Mouse (Mus musculus) hindbrain, embryonic 13.5 days (tissue): ENCODE results near the gene Il1r1. TPM values are rescaled to one million over a fixed set of nuclear protein-coding genes. Genes with fewer than 3 reads are reported as not detected.

Source experiments
- ATAC-seq: fragments of 200-750 bp; cut with Nextera tagmentation; 2 replicates; pipeline ENCODE4 v1.8.0; 2017; ENCODE audit warnings: moderate TSS enrichment; ENCODE audit not compliant: low FRiP score
- H3K27ac ChIP-seq: fragments of 300-500 bp; sonication (generic); 2 replicates; pipeline ENCODE4 v1.5.1; 2015; ENCODE audit warnings: inconsistent platforms, mild to moderate bottlenecking, moderate library complexity
- H3K27me3 ChIP-seq: fragments of 300-500 bp; sonication (generic); 2 replicates; pipeline ENCODE4 v1.6.1; 2015; ENCODE audit warnings: mild to moderate bottlenecking, inconsistent platforms
- H3K36me3 ChIP-seq: fragments of 300-500 bp; sonication (generic); 2 replicates; pipeline ENCODE4 v1.6.1; 2015; ENCODE audit warnings: mild to moderate bottlenecking, inconsistent platforms
- H3K4me1 ChIP-seq: fragments of 300-500 bp; sonication (generic); replicated peaks from 2 replicates; pipeline ENCODE4 v1.6.1; 2015; ENCODE audit warnings: inconsistent platforms
- H3K4me2 ChIP-seq: fragments of 300-500 bp; sonication (generic); 2 replicates; pipeline ENCODE4 v1.6.1; 2015; ENCODE audit warnings: inconsistent platforms, mild to moderate bottlenecking, moderate library complexity
- H3K4me3 ChIP-seq: fragments of 300-500 bp; sonication (generic); 2 replicates; pipeline ENCODE4 v1.5.1; 2015; ENCODE audit warnings: mild to moderate bottlenecking, inconsistent platforms
- H3K9ac ChIP-seq: fragments of 300-500 bp; sonication (generic); 2 replicates; pipeline ENCODE4 v1.6.1; 2015; ENCODE audit warnings: mild to moderate bottlenecking, inconsistent platforms
- H3K9me3 ChIP-seq: fragments of 300-500 bp; sonication (generic); 2 replicates; pipeline ENCODE4 v1.6.1; 2016; ENCODE audit warnings: inconsistent platforms
- WGBS: fragments of 180-500 bp; shearing (Covaris S2); methylation state at CpG from one replicate; pipeline ENCODE4 v1.1.7; 2015; 5-methylcytosine and 5-hydroxymethylcytosine counted together
- polyA plus RNA-seq: library from polyadenylated mRNA; unstranded; fragments of >200 nt; fragmentation: Nextera tagmentation; extraction: Ambion mirVana; gene quantifications from 2 replicates; pipeline ENCODE4 v1.2.1, GENCODE M21; 2015

Il1r1 gene
- polyA plus RNA-seq, 1 experiment from 2014 or later, result 0.74 TPM

DNA sequence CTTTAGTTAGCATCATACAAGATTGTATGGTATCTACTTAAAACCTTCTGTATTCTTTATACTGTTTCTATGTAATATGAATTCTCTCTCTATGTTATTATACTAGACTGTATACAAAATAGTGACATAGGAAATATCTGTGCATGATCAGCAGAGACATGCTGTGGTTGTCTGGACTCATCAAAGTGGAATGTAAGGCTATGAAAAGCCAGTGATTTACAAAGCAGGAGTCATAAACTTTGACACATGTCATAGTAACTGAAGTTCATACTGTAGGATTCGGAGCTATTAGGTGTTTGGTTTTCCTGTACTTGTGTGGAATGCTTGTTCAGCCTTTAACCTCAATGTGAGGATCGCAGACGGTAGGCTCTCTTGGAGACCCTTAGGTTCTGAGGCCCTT lies 8.7 kb downstream of the Il1r1 start:
- WGBS, result 82% methylated on average over 3 of the region's 3 CpGs

DNA sequence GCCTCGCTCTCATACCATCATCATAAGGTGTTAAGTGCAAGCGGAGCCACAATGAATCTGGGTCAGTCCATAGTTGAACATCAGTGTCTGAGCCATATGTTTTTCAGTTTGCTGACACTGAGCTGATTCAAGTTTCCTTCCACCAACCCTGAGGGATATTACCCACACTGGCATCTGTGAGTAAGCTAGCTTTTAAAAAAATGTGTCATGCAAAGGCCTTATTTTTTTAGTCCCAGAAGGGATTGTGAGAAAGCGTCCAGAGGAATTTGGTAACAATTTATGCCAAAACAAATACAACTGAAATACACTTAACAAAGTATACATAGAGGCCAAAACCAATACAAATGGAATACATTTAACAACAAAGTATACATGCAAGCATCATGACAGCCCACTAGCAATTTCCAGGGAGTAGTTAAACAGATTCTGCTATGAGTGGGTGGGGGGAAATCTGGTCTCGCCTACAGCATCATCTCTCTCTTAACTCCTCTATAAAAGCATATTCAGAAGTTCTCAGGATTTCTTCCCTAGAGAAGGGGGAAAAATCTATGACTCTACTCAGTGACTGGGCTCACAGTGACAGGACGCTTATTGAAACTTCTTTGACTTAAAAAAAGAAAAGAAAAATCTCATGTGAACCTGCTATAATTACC lies 10.8 kb downstream of the Il1r1 start:
- 94% methylated on average over 5 of the region's 5 CpGs for WGBS

More for the DNA sequence above, 8.7 kb downstream of the Il1r1 start:
- peaks cover 4% of the 10 kb centered on the region; the same call in 1 of the 2 replicates for H3K4me1 ChIP-seq
- H3K9ac ChIP-seq, result no peak overlapping the region
- H3K4me3 ChIP-seq, result no peak overlapping the region
- no peaks in the 10 kb centered on the region for H3K9me3 ChIP-seq
- ATAC-seq, result no peak
- no peaks in the 10 kb centered on the region for H3K36me3 ChIP-seq
- no peak overlapping the region for H3K27ac ChIP-seq
- no peaks in the 10 kb centered on the region for H3K27me3 ChIP-seq
- no peak overlapping the region for H3K4me2 ChIP-seq

DNA sequence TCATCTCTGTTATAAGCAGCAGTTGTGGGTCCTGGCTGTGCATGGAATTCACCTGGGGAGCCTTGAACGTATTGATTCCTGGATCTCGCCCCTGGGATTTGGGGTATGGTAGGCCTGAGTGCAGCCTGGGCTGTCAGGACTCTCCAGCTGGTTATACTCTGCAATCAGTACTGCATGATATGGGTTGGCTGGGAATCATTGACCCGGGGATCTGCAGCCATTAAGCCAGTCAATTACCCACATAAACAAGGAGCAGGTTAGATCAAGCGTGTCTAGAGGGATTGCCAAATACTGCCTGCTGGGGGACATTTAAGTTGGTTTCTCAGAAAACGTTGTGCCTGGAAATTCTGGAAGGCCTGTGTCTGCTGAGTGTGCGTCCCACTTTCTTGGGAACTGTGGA lies 11.8 kb downstream of the Il1r1 start:
- no peak overlapping the region for H3K27ac ChIP-seq
- H3K4me3 ChIP-seq, result no peak overlapping the region
- H3K9ac ChIP-seq, result no peak overlapping the region
- H3K9me3 ChIP-seq, result no peaks in the 10 kb centered on the region
- H3K4me2 ChIP-seq, result no peak overlapping the region
- no peaks in the 10 kb centered on the region for H3K36me3 ChIP-seq
- 65% methylated on average over 6 of the region's 6 CpGs for WGBS
- H3K4me1 ChIP-seq, result peaks cover 4% of the 10 kb centered on the region; the same call in 1 of the 2 replicates
- no peak for ATAC-seq
- no peaks in the 10 kb centered on the region for H3K27me3 ChIP-seq

More for the DNA sequence above, 10.8 kb downstream of the Il1r1 start:
- Histone ChIP-seq H3K9me3 (no peaks in the 10 kb centered on the region), H3K4me3 (no peak overlapping the region), H3K27ac (no peak overlapping the region), H3K4me2 (no peak overlapping the region), H3K9ac (no peak overlapping the region), H3K27me3 (no peaks in the 10 kb centered on the region), H3K36me3 (no peaks in the 10 kb centered on the region), H3K4me1 (peaks cover 4% of the 10 kb centered on the region; the same call in 1 of the 2 replicates)
- ATAC-seq, result no peak

DNA sequence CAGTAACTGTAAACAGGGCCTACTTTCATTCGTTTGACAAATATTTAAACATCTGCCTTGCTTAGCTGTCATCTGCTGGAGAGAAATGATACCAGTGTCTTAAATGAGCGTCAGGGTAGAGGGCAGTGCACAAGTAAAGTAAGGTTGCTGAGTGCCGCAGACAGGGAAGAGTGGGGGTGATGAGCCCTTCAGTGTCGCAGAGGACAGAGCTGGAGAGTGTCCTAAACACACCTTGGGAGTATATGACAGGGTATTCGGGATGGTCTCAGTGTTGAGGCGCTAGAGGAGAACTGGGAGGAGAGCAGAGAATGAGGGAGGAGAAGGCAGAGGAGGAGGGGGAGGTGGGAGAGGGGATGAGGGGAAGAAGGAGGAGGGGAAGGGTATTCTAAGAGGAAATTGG lies 12.2 kb downstream of the Il1r1 start:
- ATAC-seq, result no peak
- no peaks in the 10 kb centered on the region for H3K36me3 ChIP-seq
- no peak overlapping the region for H3K9ac ChIP-seq
- H3K4me1 ChIP-seq, result peaks cover 4% of the 10 kb centered on the region; the same call in 1 of the 2 replicates
- WGBS, result 77% methylated on average over 6 of the region's 6 CpGs
- no peak overlapping the region for H3K4me2 ChIP-seq
- H3K27ac ChIP-seq, result no peak overlapping the region
- H3K27me3 ChIP-seq, result no peaks in the 10 kb centered on the region
- H3K4me3 ChIP-seq, result no peak overlapping the region
- no peaks in the 10 kb centered on the region for H3K9me3 ChIP-seq

DNA sequence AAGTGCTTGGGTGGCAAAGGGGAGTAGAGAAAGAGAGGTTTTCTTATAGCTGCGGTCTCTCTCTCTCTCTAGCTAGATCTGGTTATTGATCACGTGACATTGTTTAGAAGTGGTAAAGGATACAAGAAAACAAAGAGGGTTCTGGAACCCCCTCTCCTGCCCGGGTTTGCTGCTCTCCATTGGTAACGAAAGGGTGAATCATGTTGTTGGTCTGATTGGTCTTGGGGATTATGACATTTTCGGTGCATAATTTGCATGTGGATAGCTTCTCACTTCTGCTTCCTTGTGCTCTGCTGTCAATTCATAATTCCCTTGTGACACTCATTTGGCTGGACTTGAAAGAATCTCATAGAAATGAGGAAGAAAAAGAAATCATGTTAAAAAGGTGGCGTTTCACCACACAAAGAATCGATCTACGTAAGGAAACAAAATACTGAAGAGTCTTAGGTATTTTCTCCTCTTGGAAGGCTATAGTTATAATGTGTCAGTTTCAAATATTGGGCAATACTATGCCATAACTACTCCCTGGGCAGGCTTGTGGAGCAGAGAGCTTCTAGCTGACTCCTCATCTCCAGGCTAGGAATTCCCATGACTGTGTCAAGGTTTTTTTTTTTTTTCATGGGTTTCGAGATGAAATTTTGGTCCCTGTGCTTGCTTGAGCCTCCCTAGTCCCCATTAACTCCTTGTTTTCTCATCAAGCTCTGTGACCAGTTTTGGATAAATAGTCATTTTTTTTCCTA lies 15.6 kb downstream of the Il1r1 start:
- Histone ChIP-seq H3K4me3 (no peak overlapping the region), H3K4me2 (no peak overlapping the region), H3K27me3 (no peaks in the 10 kb centered on the region), H3K36me3 (no peaks in the 10 kb centered on the region), H3K27ac (no peak overlapping the region), H3K9me3 (no peaks in the 10 kb centered on the region), H3K4me1 (no peaks in the 10 kb centered on the region; the same call in 1 of the 2 replicates), H3K9ac (no peak overlapping the region)
- WGBS, result 85% methylated on average over 9 of the region's 9 CpGs
- no peak for ATAC-seq

DNA sequence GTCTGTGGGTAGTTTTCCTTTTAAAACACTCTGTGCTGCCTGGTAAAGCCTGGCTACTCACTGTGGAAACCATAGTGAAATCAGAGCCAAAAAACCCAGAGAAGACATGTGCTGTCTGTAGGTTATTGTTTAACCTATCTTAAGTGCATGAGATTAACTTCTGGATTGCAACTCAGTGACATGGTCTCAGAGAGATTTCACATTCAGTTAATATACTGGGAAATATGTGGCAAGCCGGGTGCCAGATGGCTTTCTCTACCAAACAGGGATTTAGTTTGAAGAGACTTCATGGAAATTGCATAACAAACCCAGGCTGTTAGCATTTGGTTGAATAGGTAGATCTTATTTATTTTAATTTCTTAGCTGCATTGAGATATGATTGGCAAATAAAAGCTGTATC lies 17.8 kb downstream of the Il1r1 start:
- Histone ChIP-seq H3K27me3 (no peaks in the 10 kb centered on the region), H3K4me2 (no peak overlapping the region), H3K4me1 (no peaks in the 10 kb centered on the region), H3K4me3 (no peak overlapping the region), H3K27ac (no peak overlapping the region), H3K9me3 (no peaks in the 10 kb centered on the region), H3K9ac (no peak overlapping the region), H3K36me3 (no peaks in the 10 kb centered on the region)
- 93% methylated on average over 1 of the region's 1 CpGs for WGBS
- ATAC-seq, result no peak

DNA sequence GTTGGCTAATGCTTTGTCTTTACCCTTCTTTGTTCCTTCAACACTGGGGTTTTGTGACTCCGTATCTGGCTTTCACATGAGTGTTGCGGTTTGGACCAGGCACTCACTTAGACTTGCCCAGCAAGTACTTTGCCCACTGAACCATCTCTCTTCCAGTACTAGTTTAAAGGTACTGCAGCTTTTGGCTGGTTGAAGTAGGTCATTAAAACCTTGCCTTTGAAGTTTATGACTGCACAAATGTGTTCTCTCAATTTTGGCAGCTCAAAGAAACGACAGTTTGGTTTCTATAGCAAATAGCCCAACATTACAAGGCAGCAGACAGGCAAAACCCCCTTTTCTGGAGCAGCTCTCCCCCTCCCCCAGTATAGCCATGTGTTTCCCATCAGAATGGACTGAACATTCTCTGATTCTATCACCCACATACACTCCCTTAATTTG lies 18.7 kb downstream of the Il1r1 start:
- no peak for ATAC-seq
- H3K4me2 ChIP-seq, result no peak overlapping the region
- H3K4me1 ChIP-seq, result no peaks in the 10 kb centered on the region
- H3K27me3 ChIP-seq, result no peaks in the 10 kb centered on the region
- no peak overlapping the region for H3K27ac ChIP-seq
- no peak overlapping the region for H3K9ac ChIP-seq
- 91% methylated on average over 3 of the region's 3 CpGs for WGBS
- H3K9me3 ChIP-seq, result no peaks in the 10 kb centered on the region
- H3K36me3 ChIP-seq, result no peaks in the 10 kb centered on the region
- no peak overlapping the region for H3K4me3 ChIP-seq

DNA sequence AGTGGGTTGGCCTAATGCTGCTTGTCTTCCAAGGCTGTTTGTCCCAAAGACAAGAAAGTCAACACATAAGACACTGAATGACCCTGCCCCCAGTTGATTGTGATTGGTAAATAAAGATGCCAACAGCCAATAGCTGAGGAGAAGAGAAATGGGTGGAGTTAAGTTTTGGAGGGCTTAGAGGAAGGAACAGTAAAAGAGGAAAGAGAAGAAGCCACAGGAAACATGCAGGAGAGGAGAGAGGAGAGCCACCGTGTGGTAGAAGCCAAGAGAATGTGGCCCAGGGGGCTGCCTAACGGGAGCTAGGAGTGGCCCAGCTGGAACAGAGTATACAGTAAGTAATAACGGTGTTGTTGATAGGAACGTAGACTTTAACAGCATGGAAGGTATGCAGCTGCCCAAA lies 25.5 kb downstream of the Il1r1 start:
- H3K36me3 ChIP-seq, result no peaks in the 10 kb centered on the region
- no peak overlapping the region for H3K4me2 ChIP-seq
- 72% methylated on average over 4 of the region's 4 CpGs for WGBS
- H3K9me3 ChIP-seq, result no peaks in the 10 kb centered on the region
- no peak overlapping the region for H3K4me3 ChIP-seq
- no peaks in the 10 kb centered on the region for H3K4me1 ChIP-seq
- H3K9ac ChIP-seq, result no peak overlapping the region
- ATAC-seq, result no peak
- H3K27ac ChIP-seq, result no peak overlapping the region
- no peaks in the 10 kb centered on the region for H3K27me3 ChIP-seq

DNA sequence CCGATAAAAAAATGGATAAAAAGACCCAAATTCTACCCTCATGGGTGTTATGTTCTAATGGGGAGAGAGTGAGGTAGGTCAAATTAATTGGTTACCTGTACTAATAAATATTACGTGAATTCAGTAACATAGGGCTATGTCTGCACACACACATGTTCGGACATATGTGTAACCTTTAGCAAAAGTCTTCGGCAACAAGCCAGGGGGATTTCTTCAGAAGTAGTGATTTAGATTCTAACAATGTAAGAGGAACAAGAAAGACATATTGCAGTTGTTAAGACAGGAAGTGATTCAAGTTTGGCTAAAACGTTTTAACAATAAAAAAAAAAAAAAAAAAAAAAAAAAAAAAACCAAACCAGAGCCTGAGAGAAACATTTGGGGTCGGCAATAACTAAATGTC lies 27.6 kb downstream of the Il1r1 start:
- H3K27me3 ChIP-seq, result no peaks in the 10 kb centered on the region
- H3K9me3 ChIP-seq, result no peaks in the 10 kb centered on the region
- H3K36me3 ChIP-seq, result no peaks in the 10 kb centered on the region
- H3K4me1 ChIP-seq, result no peaks in the 10 kb centered on the region
- H3K4me3 ChIP-seq, result no peak overlapping the region
- H3K9ac ChIP-seq, result no peak overlapping the region
- no peak overlapping the region for H3K27ac ChIP-seq
- WGBS, result 86% methylated on average over 6 of the region's 6 CpGs
- no peak overlapping the region for H3K4me2 ChIP-seq
- no peak for ATAC-seq

DNA sequence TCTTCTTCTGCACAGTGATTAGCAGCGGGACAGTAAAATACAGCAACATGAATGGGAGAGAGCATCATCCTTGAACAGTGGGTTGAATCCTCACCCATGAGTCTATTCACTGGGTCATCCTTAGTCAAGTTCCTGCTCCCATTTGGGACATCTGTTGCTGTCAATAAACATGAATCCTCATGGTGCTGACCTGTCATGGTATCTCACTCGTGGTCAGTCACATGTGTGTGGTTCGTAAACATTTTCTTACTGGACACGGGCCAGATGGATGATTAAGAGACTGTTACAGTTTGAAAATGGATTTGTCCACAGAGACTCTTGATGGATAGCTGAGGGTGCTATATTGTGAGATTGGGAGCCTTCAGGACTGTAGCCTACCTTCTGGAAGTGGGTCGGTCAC lies 29.1 kb downstream of the Il1r1 start:
- no peaks in the 10 kb centered on the region for H3K9me3 ChIP-seq
- ATAC-seq, result no peak
- WGBS, result 91% methylated on average over 5 of the region's 5 CpGs

DNA sequence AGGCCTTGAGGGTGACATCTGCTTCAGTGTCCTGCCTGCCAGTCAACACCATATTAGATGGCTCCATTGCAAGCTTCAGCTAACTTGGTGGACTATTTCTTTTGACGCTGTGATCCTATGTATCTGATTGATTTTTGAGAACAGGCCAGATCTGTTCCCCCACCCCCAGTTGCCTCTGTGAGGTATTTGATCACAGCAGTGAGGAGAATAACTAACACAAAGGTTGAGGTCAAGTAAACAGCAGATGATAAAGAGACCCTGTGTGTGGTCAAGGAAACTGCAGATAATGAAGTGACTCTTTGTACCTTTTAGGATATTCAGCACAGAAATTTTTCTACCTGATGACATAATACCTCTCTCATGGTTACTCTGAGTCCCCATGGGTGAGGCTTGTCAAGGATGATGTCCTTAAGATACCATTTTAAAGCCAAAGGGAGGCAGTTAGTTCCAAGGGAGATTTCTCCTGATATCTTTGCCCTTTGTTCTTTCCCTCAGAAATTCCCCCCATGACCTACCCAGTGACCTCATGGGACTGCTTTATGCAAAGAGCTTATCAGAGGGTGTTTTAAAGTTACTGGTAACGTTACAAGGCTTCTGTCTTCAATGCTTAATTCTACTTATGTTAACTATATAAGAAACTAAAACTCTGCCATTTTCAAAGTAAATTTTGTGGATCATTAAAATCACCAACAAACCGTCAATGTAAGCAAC lies 29.6 kb downstream of the Il1r1 start:
- H3K27me3 ChIP-seq, result no peaks in the 10 kb centered on the region
- no peak for ATAC-seq
- no peak overlapping the region for H3K27ac ChIP-seq
- no peak overlapping the region for H3K9ac ChIP-seq
- no peaks in the 10 kb centered on the region for H3K36me3 ChIP-seq
- H3K9me3 ChIP-seq, result no peaks in the 10 kb centered on the region
- 63% methylated on average over 3 of the region's 3 CpGs for WGBS
- H3K4me2 ChIP-seq, result no peak overlapping the region
- no peak overlapping the region for H3K4me3 ChIP-seq
- H3K4me1 ChIP-seq, result no peaks in the 10 kb centered on the region

More for the DNA sequence above, 29.1 kb downstream of the Il1r1 start:
- Histone ChIP-seq H3K27ac (no peak overlapping the region), H3K36me3 (no peaks in the 10 kb centered on the region), H3K4me3 (no peak overlapping the region), H3K4me1 (no peaks in the 10 kb centered on the region), H3K9ac (no peak overlapping the region), H3K27me3 (no peaks in the 10 kb centered on the region), H3K4me2 (no peak overlapping the region)

DNA sequence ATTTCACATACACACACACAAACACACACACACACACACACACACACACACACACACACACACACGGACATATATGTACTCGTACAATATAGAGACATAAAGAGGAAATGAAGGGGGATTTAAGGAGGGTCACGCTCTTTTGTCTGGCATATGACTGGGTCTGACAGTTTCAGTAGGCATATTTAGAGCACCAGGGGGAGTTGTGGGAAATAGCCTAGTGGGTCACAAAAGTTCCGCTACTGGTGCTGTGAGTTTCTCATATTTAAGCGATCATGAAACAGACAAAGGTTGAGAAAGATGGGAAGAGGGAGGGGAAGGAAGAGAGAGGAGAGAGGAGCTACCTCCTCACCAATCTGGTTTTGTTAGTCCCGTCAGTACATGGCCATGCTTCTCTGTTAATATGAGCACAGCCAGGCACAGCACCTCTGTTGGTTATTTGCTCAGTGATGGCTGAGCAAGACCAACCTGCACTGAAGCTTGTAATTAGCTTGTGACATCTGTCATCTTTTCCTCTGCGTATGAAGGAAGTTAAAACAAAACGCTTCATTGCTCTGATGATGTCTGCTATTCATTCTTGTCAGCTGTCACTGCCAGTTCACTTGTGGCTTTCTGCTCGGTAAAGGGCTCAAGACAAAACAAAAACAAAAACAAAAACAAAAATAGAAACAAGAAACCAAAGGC lies 37.7 kb downstream of the Il1r1 start:
- Histone ChIP-seq H3K4me3 (no peak overlapping the region), H3K4me2 (no peak overlapping the region), H3K36me3 (no peaks in the 10 kb centered on the region), H3K27me3 (peaks cover 12% of the 10 kb centered on the region), H3K9me3 (no peaks in the 10 kb centered on the region), H3K9ac (no peak overlapping the region), H3K27ac (no peak overlapping the region), H3K4me1 (peaks cover 13% of the 10 kb centered on the region)
- no peak for ATAC-seq
- 80% methylated on average over 9 of the region's 9 CpGs for WGBS
